Mouse (Mus musculus) midbrain, embryonic 11.5 days (tissue): Measurements from ENCODE around the gene Helb. TPM values are rescaled to one million over a fixed set of nuclear protein-coding genes. Genes with fewer than 3 reads are reported as not detected.

ENCODE experiments used
- ATAC-seq: fragments of 200-750 bp; cut with Nextera tagmentation; 2 replicates; pipeline ENCODE4 v1.8.0; 2017; ENCODE audit warnings: moderate TSS enrichment, moderate library complexity; ENCODE audit not compliant: low FRiP score
- DNase-seq: peaks from one replicate; pipeline ENCODE4 v3.0.0; 2015; ENCODE audit warnings: low spot score; ENCODE audit errors: missing footprints
- H3K27ac ChIP-seq: fragments of 300-500 bp; sonication (generic); 2 replicates; pipeline ENCODE4 v1.5.1; 2014; ENCODE audit warnings: low read depth, low read length
- H3K27me3 ChIP-seq: fragments of 300-500 bp; sonication (generic); 2 replicates; pipeline ENCODE4 v1.6.1; 2014; ENCODE audit warnings: mild to moderate bottlenecking, low read length, moderate library complexity, mixed read lengths; ENCODE audit not compliant: control insufficient read depth, insufficient read depth
- H3K36me3 ChIP-seq: fragments of 300-500 bp; sonication (generic); 2 replicates; pipeline ENCODE4 v1.6.1; 2014; ENCODE audit warnings: mild to moderate bottlenecking, low read length, moderate library complexity, mixed read lengths; ENCODE audit not compliant: control insufficient read depth, insufficient read depth
- H3K4me1 ChIP-seq: fragments of 300-500 bp; sonication (generic); 2 replicates; pipeline ENCODE4 v1.6.1; 2014; ENCODE audit warnings: low read length; ENCODE audit not compliant: control insufficient read depth, insufficient read depth
- H3K4me2 ChIP-seq: fragments of 300-500 bp; sonication (generic); 2 replicates; pipeline ENCODE4 v1.6.1; 2014; ENCODE audit warnings: mild to moderate bottlenecking, moderate library complexity
- H3K4me3 ChIP-seq: fragments of 300-500 bp; sonication (generic); 2 replicates; pipeline ENCODE4 v1.5.1; 2014; ENCODE audit warnings: low read depth, low read length
- H3K9ac ChIP-seq: fragments of 300-500 bp; sonication (generic); 2 replicates; pipeline ENCODE4 v1.6.1; 2014; ENCODE audit warnings: low read length
- H3K9me3 ChIP-seq: fragments of 300-500 bp; sonication (generic); 2 replicates; pipeline ENCODE4 v1.6.1; 2016; ENCODE audit warnings: low read length; ENCODE audit not compliant: control insufficient read depth
- WGBS: fragments of 180-500 bp; shearing (Covaris S2); extraction: QIAGEN DNeasy Blood & Tissue Kit; methylation state at CpG from one replicate; pipeline ENCODE4 v1.1.7; 2014; 5-methylcytosine and 5-hydroxymethylcytosine counted together
- polyA plus RNA-seq: library from polyadenylated mRNA; unstranded; fragments of >200 nt; fragmentation: Nextera tagmentation; extraction: Ambion mirVana; gene quantifications from 2 replicates; pipeline ENCODE4 v1.2.1, GENCODE M21; 2014

The Helb gene
- polyA plus RNA-seq: 3.7 and 4.2 TPM in 2 replicates

GRCm38 (mm10) chr10:120112507-120113396 lies at the start of gene Helb:
Gene Helb, minus strand, starts transcription at chr10:120112987.
- ATAC-seq (peak; percentile 100), DNase-seq (peak; percentile 100)
- Histone ChIP-seq H3K36me3 (no peaks in the 10 kb centered on the region), H3K27ac (no peak within 1 kb of the TSS), H3K4me2 (peak within 1 kb of the TSS; percentile 80), H3K9ac (peak within 1 kb of the TSS; percentile 72), H3K4me3 (peak within 1 kb of the TSS; percentile 68), H3K27me3 (no peaks in the 10 kb centered on the region), H3K4me1 (no peaks in the 10 kb centered on the region), H3K9me3 (no peaks in the 10 kb centered on the region)
- WGBS: 2% methylated on average over 55 of the region's 55 CpGs

DNA sequence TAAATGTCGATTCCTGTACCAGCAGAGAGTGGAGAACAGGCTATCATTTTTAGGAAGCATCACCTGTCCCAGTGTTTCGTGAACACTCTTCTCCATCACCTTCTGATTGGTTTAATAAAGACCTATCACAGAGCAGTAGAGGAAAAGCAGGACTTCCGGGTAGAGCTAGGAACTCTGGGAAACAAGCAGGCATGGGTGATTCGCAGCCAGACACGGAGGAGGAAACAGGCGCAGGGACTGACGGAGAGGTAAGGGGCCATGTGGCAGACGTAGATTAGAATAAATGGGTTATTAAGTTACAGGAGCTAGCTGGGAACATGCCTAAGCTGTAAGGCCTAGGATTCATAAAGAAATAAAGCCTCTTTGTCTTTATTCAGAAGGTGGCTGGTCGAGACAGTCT lies 47.7 kb upstream of the Helb start:
- no peak overlapping the region for H3K27ac ChIP-seq
- H3K4me3 ChIP-seq: no peak overlapping the region
- DNase-seq (no peak), ATAC-seq (no peak)
- no peak overlapping the region for H3K4me2 ChIP-seq
- H3K9me3 ChIP-seq: no peaks in the 10 kb centered on the region
- 90% methylated on average over 9 of the region's 9 CpGs for WGBS
- no peaks in the 10 kb centered on the region for H3K27me3 ChIP-seq
- H3K36me3 ChIP-seq: no peaks in the 10 kb centered on the region
- H3K9ac ChIP-seq: no peak overlapping the region
- H3K4me1 ChIP-seq: no peaks in the 10 kb centered on the region

DNA sequence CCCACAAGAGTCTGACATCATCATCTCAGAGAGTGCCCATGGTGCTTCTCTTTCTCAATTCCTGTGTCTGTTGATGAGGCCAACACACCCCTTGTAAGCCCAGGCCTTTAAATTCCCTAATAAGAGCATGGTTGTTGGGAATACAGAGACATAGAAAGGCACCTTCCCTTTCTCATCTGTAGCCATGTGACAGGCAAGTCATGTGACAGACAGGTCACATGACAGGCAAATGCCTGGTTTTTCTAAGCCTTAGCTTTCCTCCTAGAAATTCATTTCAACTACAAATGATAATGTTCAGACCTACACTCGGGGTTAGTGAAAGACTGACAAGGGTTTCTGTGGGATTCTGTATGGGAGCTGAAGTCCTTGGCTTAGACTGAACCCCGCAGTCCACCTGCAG lies 41.1 kb upstream of the Helb start:
- no peak overlapping the region for H3K4me2 ChIP-seq
- ATAC-seq (no peak), DNase-seq (no peak)
- H3K4me3 ChIP-seq: no peak overlapping the region
- no peaks in the 10 kb centered on the region for H3K27me3 ChIP-seq
- H3K36me3 ChIP-seq: no peaks in the 10 kb centered on the region
- H3K27ac ChIP-seq: no peak overlapping the region
- no peak overlapping the region for H3K9ac ChIP-seq
- WGBS: 84% methylated on average over 2 of the region's 2 CpGs
- no peaks in the 10 kb centered on the region for H3K9me3 ChIP-seq
- no peaks in the 10 kb centered on the region for H3K4me1 ChIP-seq

DNA sequence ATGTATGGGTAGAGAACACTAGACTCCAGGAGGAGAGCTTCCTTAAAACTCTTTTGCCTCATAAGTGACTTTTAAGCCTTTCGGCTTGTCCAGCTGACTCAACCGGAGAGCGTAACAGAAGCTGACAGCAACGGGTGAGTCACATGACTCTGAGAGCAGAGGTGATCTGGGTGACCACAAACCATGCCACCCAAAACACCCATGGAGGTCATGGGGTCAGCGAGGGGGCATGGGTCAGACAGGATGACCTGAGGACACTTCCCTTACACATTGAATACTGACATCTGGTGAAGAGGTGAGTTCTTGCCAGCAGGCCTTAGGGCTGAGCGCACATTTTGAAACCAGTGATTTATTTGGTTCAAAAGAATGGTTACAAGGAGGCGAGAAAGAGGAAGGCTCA lies 38.9 kb upstream of the Helb start:
- Histone ChIP-seq H3K27me3 (no peaks in the 10 kb centered on the region), H3K27ac (no peak overlapping the region), H3K9me3 (no peaks in the 10 kb centered on the region), H3K9ac (no peak overlapping the region), H3K4me1 (no peaks in the 10 kb centered on the region), H3K36me3 (no peaks in the 10 kb centered on the region), H3K4me2 (no peak overlapping the region), H3K4me3 (no peak overlapping the region)
- 90% methylated on average over 7 of the region's 7 CpGs for WGBS
- no peak for DNase-seq
- no peak for ATAC-seq

GRCm38 (mm10) chr10:120140916-120141516 lies 28.2 kb upstream of the Helb start:
- no peak for DNase-seq
- H3K27me3 ChIP-seq: no peaks in the 10 kb centered on the region
- no peaks in the 10 kb centered on the region for H3K36me3 ChIP-seq
- no peak overlapping the region for H3K9ac ChIP-seq
- peaks cover 6% of the 10 kb centered on the region; the same call in 1 of the 2 replicates for H3K9me3 ChIP-seq
- H3K27ac ChIP-seq: no peak overlapping the region
- no peaks in the 10 kb centered on the region for H3K4me1 ChIP-seq
- no peak overlapping the region for H3K4me3 ChIP-seq
- WGBS: 79% methylated on average over 10 of the region's 10 CpGs
- no peak overlapping the region for H3K4me2 ChIP-seq
- no peak for ATAC-seq

GRCm38 (mm10) chr10:120140193-120140592 lies 27.4 kb upstream of the Helb start:
- Histone ChIP-seq H3K4me3 (no peak overlapping the region), H3K27me3 (no peaks in the 10 kb centered on the region), H3K4me2 (no peak overlapping the region), H3K9ac (no peak overlapping the region), H3K36me3 (no peaks in the 10 kb centered on the region), H3K9me3 (peaks cover 6% of the 10 kb centered on the region; the same call in 1 of the 2 replicates), H3K4me1 (no peaks in the 10 kb centered on the region), H3K27ac (no peak overlapping the region)
- WGBS: 68% methylated on average over 4 of the region's 4 CpGs
- ATAC-seq (no peak), DNase-seq (no peak)

- Histone ChIP-seq H3K9me3 (no peaks in the 10 kb centered on the region), H3K4me2 (no peak overlapping the region), H3K4me3 (no peak overlapping the region), H3K27me3 (no peaks in the 10 kb centered on the region), H3K27ac (no peak overlapping the region), H3K36me3 (no peaks in the 10 kb centered on the region), H3K9ac (no peak overlapping the region), H3K4me1 (no peaks in the 10 kb centered on the region)
- DNase-seq (peak; percentile 81), ATAC-seq (no peak)
- 93% methylated on average over 12 of the region's 12 CpGs for WGBS
Measured at GRCm38 (mm10) chr10:120136020-120136562, 23.3 kb upstream of the Helb start.

- Histone ChIP-seq H3K36me3 (no peaks in the 10 kb centered on the region), H3K4me1 (no peaks in the 10 kb centered on the region), H3K9ac (no peak overlapping the region), H3K9me3 (no peaks in the 10 kb centered on the region), H3K4me2 (no peak overlapping the region), H3K27me3 (no peaks in the 10 kb centered on the region), H3K4me3 (no peak overlapping the region), H3K27ac (no peak overlapping the region)
- 86% methylated on average over 11 of the region's 11 CpGs for WGBS
- ATAC-seq: no peak
- DNase-seq: peak; percentile 33
Measured at GRCm38 (mm10) chr10:120133697-120134096, 20.9 kb upstream of the Helb start.

- DNase-seq (peak; percentile 91), ATAC-seq (no peak; the same call in 1 of the 2 replicates)
- Histone ChIP-seq H3K4me1 (no peaks in the 10 kb centered on the region), H3K36me3 (no peaks in the 10 kb centered on the region), H3K4me2 (no peak overlapping the region), H3K9ac (no peak overlapping the region), H3K9me3 (no peaks in the 10 kb centered on the region), H3K27me3 (no peaks in the 10 kb centered on the region), H3K27ac (no peak overlapping the region), H3K4me3 (no peak overlapping the region)
- 65% methylated on average over 16 of the region's 16 CpGs for WGBS
Measured at GRCm38 (mm10) chr10:120130621-120131020, 17.8 kb upstream of the Helb start.
